Mouse (Mus musculus): Measurements from ENCODE around the gene Homer3. TPM values are rescaled to one million over a fixed set of nuclear protein-coding genes. Genes with fewer than 3 reads are reported as not detected.

Homer3 gene
- 87.6 and 91.4 TPM in 2 replicates for polyA plus RNA-seq (2014; fragmentation: Nextera tagmentation; extraction: Ambion mirVana)

GRCm38 (mm10) chr8:70282603-70283135 is at the start of gene Homer3:
TSS of gene Homer3 (plus strand) at chr8:70282827.
- Histone ChIP-seq H3K9me3 (ENCODE audit: control insufficient read depth, low read length) (peaks cover 2% of the 10 kb centered on the region; the same call in 1 of the 2 replicates), H3K4me2 (ENCODE audit: low read depth, low read length, severe bottlenecking) (peak within 1 kb of the TSS; percentile 78), H3K27me3 (ENCODE audit: control insufficient read depth, insufficient read depth, low read length) (no peaks in the 10 kb centered on the region), H3K4me1 (replicated peaks; ENCODE audit: control insufficient read depth, insufficient read depth, low read length) (0 out of 2 replicates have a peak, but pooled peaks cover 3% of the 10 kb centered on the region), H3K27ac (ENCODE audit: low read depth, low read length) (peak within 1 kb of the TSS; percentile 76), H3K9ac (ENCODE audit: low read length) (peak within 1 kb of the TSS; percentile 98), H3K4me3 (ENCODE audit: low read depth, low read length) (peak within 1 kb of the TSS; percentile 94), H3K36me3 (ENCODE audit: control insufficient read depth, insufficient read depth, low read length) (peaks cover 25% of the 10 kb centered on the region)
- ATAC-seq (replicated peaks; ENCODE audit: low FRiP score) (peak; percentile 92), DNase-seq (ENCODE audit: low spot score) (peak; percentile 95)
- WGBS, result under 1% methylated on average over 32 of the region's 36 CpGs

DNA sequence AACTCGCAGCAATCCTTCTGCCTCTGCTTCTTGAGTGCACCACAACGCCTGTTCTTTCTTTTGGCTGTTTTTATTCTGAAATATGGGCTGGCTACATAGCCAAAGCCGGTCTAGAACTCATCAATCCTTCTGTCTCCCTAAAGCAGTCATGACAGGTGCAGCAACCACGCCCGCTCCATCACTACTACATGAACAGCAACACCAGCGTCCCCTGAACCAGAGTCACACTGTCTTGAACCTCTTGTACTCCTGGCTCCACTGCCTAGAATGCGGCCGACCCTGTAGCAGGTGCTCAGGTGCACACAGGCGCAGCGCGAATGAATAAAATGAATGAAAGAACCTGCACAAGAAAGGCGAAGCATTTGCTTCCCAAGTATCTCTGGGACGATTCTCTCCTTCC is 49.0 kb upstream of the Homer3 start:
- peak; percentile 35 for ATAC-seq (replicated peaks; ENCODE audit: low FRiP score)
- Histone ChIP-seq H3K9ac (ENCODE audit: low read length) (peak overlapping the region; percentile 80), H3K4me1 (replicated peaks; ENCODE audit: control insufficient read depth, insufficient read depth, low read length) (peaks cover 10% of the 10 kb centered on the region), H3K27ac (ENCODE audit: low read depth, low read length) (no peak overlapping the region; the same call in 1 of the 2 replicates), H3K4me2 (ENCODE audit: low read depth, low read length, severe bottlenecking) (peak overlapping the region; percentile 98), H3K27me3 (ENCODE audit: control insufficient read depth, insufficient read depth, low read length) (no peaks in the 10 kb centered on the region), H3K36me3 (ENCODE audit: control insufficient read depth, insufficient read depth, low read length) (peaks cover 11% of the 10 kb centered on the region; the same call in 1 of the 2 replicates), H3K9me3 (ENCODE audit: control insufficient read depth, low read length) (no peaks in the 10 kb centered on the region), H3K4me3 (ENCODE audit: low read depth, low read length) (peak overlapping the region; percentile 67)
- DNase-seq (ENCODE audit: low spot score), result no peak
- 7% methylated on average over 13 of the region's 13 CpGs for WGBS

DNA sequence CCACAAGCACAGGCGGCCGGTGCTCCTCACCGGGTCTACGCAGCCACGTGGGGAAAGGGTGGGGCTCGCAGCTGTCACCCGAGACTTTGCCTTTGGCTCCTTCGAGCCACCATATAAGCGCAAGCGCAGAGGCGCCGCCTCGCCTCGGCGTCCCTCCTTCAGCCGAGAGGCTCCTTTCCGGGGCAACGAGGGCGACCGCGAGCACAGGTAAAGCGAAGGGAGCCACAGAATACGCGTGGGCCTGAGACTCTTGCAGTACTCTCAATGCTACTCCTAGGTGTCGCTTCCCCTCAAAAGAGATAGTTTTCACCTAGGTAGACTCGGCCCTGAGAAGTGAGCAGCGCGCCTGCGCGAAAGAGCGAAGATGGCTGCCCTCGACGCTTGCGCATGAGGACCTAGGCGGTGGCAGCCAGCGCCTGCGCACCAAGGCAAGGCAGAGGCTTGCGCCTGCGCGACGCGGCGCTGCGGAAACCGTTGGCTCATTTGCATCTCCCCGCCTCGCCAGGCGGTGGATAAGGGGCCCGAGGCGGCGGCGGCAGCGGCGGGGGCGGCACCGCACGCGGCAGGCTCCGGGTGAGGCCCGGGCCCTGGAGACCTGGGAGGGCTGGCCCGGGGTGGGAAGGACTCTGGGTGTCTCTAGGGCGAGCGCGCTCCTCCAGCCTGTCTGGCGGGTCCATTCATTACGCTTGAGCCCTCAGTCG is 48.4 kb upstream of the Homer3 start, which contains the start of the genes Sugp2 and Armc6:
Sugp2 (plus strand) TSS at position 147 of the 701 bp plus-strand sequence.
Armc6 (minus strand) TSS at position 387 of the 701 bp plus-strand sequence.
- H3K4me2 ChIP-seq (ENCODE audit: low read depth, low read length, severe bottlenecking), result peak within 1 kb of the TSS; percentile 98
- DNase-seq (ENCODE audit: low spot score) (peak; percentile 95), ATAC-seq (replicated peaks; ENCODE audit: low FRiP score) (peak; percentile 96)
- peaks cover 10% of the 10 kb centered on the region for H3K4me1 ChIP-seq (replicated peaks; ENCODE audit: control insufficient read depth, insufficient read depth, low read length)
- H3K27me3 ChIP-seq (ENCODE audit: control insufficient read depth, insufficient read depth, low read length), result no peaks in the 10 kb centered on the region
- no peaks in the 10 kb centered on the region for H3K9me3 ChIP-seq (ENCODE audit: control insufficient read depth, low read length)
- peaks cover 12% of the 10 kb centered on the region; the same call in 1 of the 2 replicates for H3K36me3 ChIP-seq (ENCODE audit: control insufficient read depth, insufficient read depth, low read length)
- peak within 1 kb of the TSS; percentile 80 for H3K9ac ChIP-seq (ENCODE audit: low read length)
- peak within 1 kb of the TSS; percentile 78 for H3K27ac ChIP-seq (ENCODE audit: low read depth, low read length)
- peak within 1 kb of the TSS; percentile 67 for H3K4me3 ChIP-seq (ENCODE audit: low read depth, low read length)
- whole genome bisulfite sequencing, result under 1% methylated on average over 66 of the region's 67 CpGs

DNA sequence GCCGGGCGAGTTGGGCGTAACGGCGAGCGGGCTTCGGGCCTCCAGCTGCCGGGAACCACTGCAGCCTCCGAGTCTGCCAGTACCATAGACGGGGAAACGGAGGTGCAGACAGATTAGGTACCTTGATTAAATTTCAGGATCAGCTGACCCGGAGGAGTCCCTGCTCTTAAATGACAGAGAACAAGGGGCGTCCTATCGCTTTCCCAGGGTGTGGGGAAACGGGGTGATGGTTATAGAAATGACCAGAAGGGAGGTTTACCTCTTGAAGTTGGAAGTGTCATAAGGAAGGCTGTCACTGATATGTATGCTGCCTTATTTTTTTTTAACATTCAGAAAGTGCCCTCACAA is 47.9 kb upstream of the Homer3 start:
- Histone ChIP-seq H3K9me3 (ENCODE audit: control insufficient read depth, low read length) (no peaks in the 10 kb centered on the region), H3K36me3 (ENCODE audit: control insufficient read depth, insufficient read depth, low read length) (peaks cover 12% of the 10 kb centered on the region; the same call in 1 of the 2 replicates), H3K4me1 (replicated peaks; ENCODE audit: control insufficient read depth, insufficient read depth, low read length) (peaks cover 10% of the 10 kb centered on the region), H3K9ac (ENCODE audit: low read length) (peak overlapping the region; percentile 80), H3K27ac (ENCODE audit: low read depth, low read length) (peak overlapping the region; percentile 70), H3K27me3 (ENCODE audit: control insufficient read depth, insufficient read depth, low read length) (no peaks in the 10 kb centered on the region), H3K4me3 (ENCODE audit: low read depth, low read length) (peak overlapping the region; percentile 67), H3K4me2 (ENCODE audit: low read depth, low read length, severe bottlenecking) (peak overlapping the region; percentile 70)
- no peak; the same call in 1 of the 2 replicates for ATAC-seq (replicated peaks; ENCODE audit: low FRiP score)
- DNase-seq (ENCODE audit: low spot score), result no peak
- WGBS, result 1% methylated on average over 15 of the region's 15 CpGs

GRCm38 (mm10) chr8:70237842-70238241 is 44.8 kb upstream of the Homer3 start:
- ATAC-seq (replicated peaks; ENCODE audit: low FRiP score) (no peak), DNase-seq (ENCODE audit: low spot score) (no peak)
- no peak overlapping the region for H3K4me2 ChIP-seq (ENCODE audit: low read depth, low read length, severe bottlenecking)
- H3K27ac ChIP-seq (ENCODE audit: low read depth, low read length), result no peak overlapping the region
- H3K9ac ChIP-seq (ENCODE audit: low read length), result no peak overlapping the region
- H3K9me3 ChIP-seq (ENCODE audit: control insufficient read depth, low read length), result no peaks in the 10 kb centered on the region
- H3K4me3 ChIP-seq (ENCODE audit: low read depth, low read length), result no peak overlapping the region
- peaks cover 10% of the 10 kb centered on the region for H3K4me1 ChIP-seq (replicated peaks; ENCODE audit: control insufficient read depth, insufficient read depth, low read length)
- no peaks in the 10 kb centered on the region for H3K27me3 ChIP-seq (ENCODE audit: control insufficient read depth, insufficient read depth, low read length)
- WGBS, result 92% methylated on average over 2 of the region's 2 CpGs
- H3K36me3 ChIP-seq (ENCODE audit: control insufficient read depth, insufficient read depth, low read length), result peaks cover 26% of the 10 kb centered on the region; the same call in 1 of the 2 replicates

DNA sequence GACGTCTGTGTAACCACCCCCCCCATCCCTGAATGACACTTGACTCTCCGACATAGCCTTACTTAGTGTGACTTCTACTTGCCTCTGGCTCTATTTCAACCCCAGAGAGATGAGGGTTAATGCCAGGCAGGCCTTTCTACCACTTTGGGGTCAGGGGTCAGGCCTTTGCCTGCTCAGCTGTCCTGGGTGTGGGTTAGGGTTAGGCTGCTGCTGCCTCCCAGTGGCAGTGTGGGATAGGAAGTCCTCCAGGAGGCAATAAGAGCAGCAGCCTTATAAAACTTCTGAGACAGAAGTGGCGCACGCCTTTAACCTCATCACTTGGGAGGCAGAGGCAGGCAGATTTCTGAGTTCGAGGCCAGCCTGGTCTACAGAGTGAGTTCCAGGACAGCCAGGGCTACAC is 42.0 kb upstream of the Homer3 start:
- Histone ChIP-seq H3K27ac (ENCODE audit: low read depth, low read length) (no peak overlapping the region), H3K36me3 (ENCODE audit: control insufficient read depth, insufficient read depth, low read length) (peaks cover 30% of the 10 kb centered on the region; the same call in 1 of the 2 replicates), H3K9me3 (ENCODE audit: control insufficient read depth, low read length) (no peaks in the 10 kb centered on the region), H3K9ac (ENCODE audit: low read length) (no peak overlapping the region), H3K27me3 (ENCODE audit: control insufficient read depth, insufficient read depth, low read length) (no peaks in the 10 kb centered on the region), H3K4me3 (ENCODE audit: low read depth, low read length) (no peak overlapping the region), H3K4me2 (ENCODE audit: low read depth, low read length, severe bottlenecking) (no peak overlapping the region), H3K4me1 (replicated peaks; ENCODE audit: control insufficient read depth, insufficient read depth, low read length) (peaks cover under 1% of the 10 kb centered on the region; the same call in 1 of the 2 replicates)
- WGBS, result 92% methylated on average over 5 of the region's 5 CpGs
- ATAC-seq (replicated peaks; ENCODE audit: low FRiP score), result no peak
- no peak for DNase-seq (ENCODE audit: low spot score)

- H3K4me3 ChIP-seq (ENCODE audit: low read depth, low read length), result no peak overlapping the region
- no peak overlapping the region for H3K9ac ChIP-seq (ENCODE audit: low read length)
- no peak for DNase-seq (ENCODE audit: low spot score)
- H3K9me3 ChIP-seq (ENCODE audit: control insufficient read depth, low read length), result no peaks in the 10 kb centered on the region
- 95% methylated on average over 6 of the region's 6 CpGs for WGBS
- no peaks in the 10 kb centered on the region for H3K4me1 ChIP-seq (replicated peaks; ENCODE audit: control insufficient read depth, insufficient read depth, low read length)
- H3K27ac ChIP-seq (ENCODE audit: low read depth, low read length), result no peak overlapping the region
- no peaks in the 10 kb centered on the region for H3K27me3 ChIP-seq (ENCODE audit: control insufficient read depth, insufficient read depth, low read length)
- peaks cover 14% of the 10 kb centered on the region for H3K36me3 ChIP-seq (ENCODE audit: control insufficient read depth, insufficient read depth, low read length)
- no peak overlapping the region for H3K4me2 ChIP-seq (ENCODE audit: low read depth, low read length, severe bottlenecking)
- no peak for ATAC-seq (replicated peaks; ENCODE audit: low FRiP score)
Observed at GRCm38 (mm10) chr8:70246622-70247021, 36.0 kb upstream of the Homer3 start.

DNA sequence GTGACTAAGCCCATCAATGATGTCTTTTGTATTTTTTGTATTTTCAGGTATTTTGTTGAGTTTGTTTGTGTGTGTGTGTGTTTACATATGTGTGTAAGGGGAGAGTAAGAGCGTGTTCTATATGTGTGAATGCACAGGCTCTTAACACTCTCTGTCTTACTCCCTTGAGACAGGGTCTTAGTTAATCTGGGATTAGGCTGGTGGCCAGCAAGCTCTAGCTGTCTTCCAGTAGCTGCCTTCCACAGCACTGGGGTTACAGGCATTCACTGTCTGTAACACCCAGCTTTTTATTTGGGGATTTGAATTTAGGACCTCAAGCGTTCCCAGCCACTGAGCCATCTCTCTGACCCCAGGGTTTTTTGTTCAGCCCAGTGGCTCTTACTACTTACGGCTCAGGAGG is 34.8 kb upstream of the Homer3 start:
- ATAC-seq (replicated peaks; ENCODE audit: low FRiP score) (no peak), DNase-seq (ENCODE audit: low spot score) (no peak)
- no peak overlapping the region for H3K27ac ChIP-seq (ENCODE audit: low read depth, low read length)
- 91% methylated on average over 3 of the region's 3 CpGs for WGBS
- H3K36me3 ChIP-seq (ENCODE audit: control insufficient read depth, insufficient read depth, low read length), result peaks cover 13% of the 10 kb centered on the region
- H3K4me1 ChIP-seq (replicated peaks; ENCODE audit: control insufficient read depth, insufficient read depth, low read length), result no peaks in the 10 kb centered on the region
- H3K4me2 ChIP-seq (ENCODE audit: low read depth, low read length, severe bottlenecking), result no peak overlapping the region
- H3K9me3 ChIP-seq (ENCODE audit: control insufficient read depth, low read length), result no peaks in the 10 kb centered on the region
- no peaks in the 10 kb centered on the region for H3K27me3 ChIP-seq (ENCODE audit: control insufficient read depth, insufficient read depth, low read length)
- no peak overlapping the region for H3K4me3 ChIP-seq (ENCODE audit: low read depth, low read length)
- no peak overlapping the region for H3K9ac ChIP-seq (ENCODE audit: low read length)
